Mouse (Mus musculus) stomach, postnatal 0 days (tissue): ENCODE measurements around the gene Mapk11.

Source experiments
- CTCF ChIP-seq: IDR thresholded peaks from 2 replicates; pipeline ENCODE4 v1.5.1; 2016; ENCODE audit warnings: antibody characterized with exemption, low read depth, mild to moderate bottlenecking, moderate library complexity
- EP300 ChIP-seq: optimal IDR thresholded peaks from 2 replicates; pipeline ENCODE3; 2016; ENCODE audit warnings: antibody characterized with exemption

GRCm38 (mm10) chr15:89146537-89146936 lies 2.9 kb downstream of the Mapk11 start:
- TF ChIP-seq CTCF (no peak), EP300 (no peak)
